Mouse (Mus musculus) liver, embryonic 14.5 days (tissue): ENCODE data around the gene Treh.

Experiments used
- CTCF ChIP-seq: IDR thresholded peaks from 2 replicates; pipeline ENCODE4 v1.5.1; 2016; ENCODE audit warnings: antibody characterized with exemption, low read depth, control low read depth
- EP300 ChIP-seq: IDR thresholded peaks from 2 replicates; pipeline ENCODE4 v1.6.1; 2016; ENCODE audit warnings: antibody characterized with exemption, low read depth

DNA sequence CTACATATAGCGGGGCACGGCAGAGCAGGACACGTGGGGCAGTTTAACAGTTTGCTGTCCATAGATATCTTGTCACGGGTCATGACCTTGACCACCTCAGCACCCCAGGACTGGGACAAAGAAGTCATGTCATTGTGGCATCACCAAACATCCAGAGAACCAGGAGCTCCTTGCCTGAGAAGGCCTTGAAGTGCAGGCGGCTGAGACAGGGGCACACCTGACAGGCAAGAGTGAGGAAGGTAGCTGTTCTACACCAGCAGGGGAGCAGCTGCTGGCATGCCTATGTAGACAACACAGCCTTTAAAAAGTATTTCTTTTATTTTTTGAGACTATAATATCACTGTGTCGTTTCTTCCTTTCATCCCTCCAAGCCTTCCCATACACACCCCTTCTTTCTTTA lies 26.7 kb upstream of the Treh start:
- TF ChIP-seq CTCF, result no peak
- no peak for TF ChIP-seq EP300
